Mouse (Mus musculus): ENCODE measurements around the gene Grm3. TPM values are rescaled to one million over a fixed set of nuclear protein-coding genes. Genes with fewer than 3 reads are reported as not detected.

The Grm3 gene
- polyA plus RNA-seq, 1 experiment = not detected

DNA sequence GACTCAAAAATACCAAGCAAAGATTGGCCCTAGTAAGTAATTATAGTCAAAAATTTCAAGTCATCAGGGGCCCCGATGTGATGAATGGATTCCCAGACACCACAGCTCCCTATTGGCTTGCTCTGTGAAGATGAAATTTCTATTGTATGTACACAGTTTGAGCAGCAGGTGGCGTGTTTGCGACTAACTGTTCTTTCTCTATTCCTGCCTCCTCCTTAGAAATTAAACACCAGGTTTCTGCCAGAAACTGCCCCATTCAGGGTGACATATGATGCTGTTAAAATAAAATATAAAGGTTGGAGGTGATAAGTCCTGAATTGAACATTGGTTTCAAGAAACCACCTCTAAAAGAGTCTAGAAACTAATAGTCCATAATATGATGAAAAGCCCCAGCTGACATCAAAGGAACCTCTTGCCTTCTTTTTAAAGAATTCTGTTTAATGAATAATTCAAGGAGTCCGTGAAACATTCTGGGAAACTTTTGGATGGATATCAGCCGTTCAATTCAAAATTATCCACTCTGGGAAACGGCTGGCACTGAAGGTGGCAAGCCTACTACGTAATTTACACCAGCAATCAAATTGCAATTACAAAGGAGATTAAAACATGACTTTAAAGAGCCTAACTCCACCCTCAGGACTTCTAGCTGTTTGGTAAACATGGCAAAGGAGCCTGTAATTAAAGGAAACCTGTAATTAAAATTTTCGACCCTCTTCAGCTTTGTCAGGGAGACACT is 184.0 kb downstream of the Grm3 start:
- TF ChIP-seq CTCF (IDR thresholded peaks at IDR 0.05; ENCODE audit: borderline replicate concordance, insufficient read depth, low read length) (no peak), POLR2A (IDR thresholded peaks at IDR 0.05; ENCODE audit: low read depth, low read length) (no peak)
- H3K4me1 ChIP-seq (ENCODE audit: control insufficient read depth, insufficient read depth, low read length) = no peaks in the 10 kb centered on the region
- H3K4me3 ChIP-seq (ENCODE audit: insufficient read depth, low read length) = no peak overlapping the region
- no peak overlapping the region for H3K27ac ChIP-seq (ENCODE audit: insufficient read depth, low read length)

DNA sequence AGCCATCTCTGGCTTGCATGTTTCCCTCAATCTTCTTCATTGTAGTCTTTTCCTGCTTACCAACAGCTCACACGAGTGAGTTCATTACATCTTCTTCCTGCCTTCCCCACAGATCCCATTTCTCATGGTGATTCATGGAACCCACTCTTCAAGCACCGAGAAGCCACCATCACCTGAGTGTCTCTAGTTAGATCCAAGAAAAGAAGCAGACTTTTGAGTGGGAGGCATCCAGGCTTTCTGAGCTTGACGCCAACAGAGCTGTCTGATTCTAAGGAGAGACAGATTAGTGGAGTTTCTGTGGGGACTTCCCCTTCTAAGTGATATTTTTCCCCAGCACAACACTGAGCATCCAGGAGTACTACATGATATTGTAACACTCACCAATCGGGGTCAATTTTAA is 199.5 kb downstream of the Grm3 start:
- Histone ChIP-seq H3K4me3 (ENCODE audit: insufficient read depth, low read length) (no peak overlapping the region), H3K27ac (ENCODE audit: insufficient read depth, low read length) (no peak overlapping the region)
- TF ChIP-seq POLR2A (IDR thresholded peaks at IDR 0.05; ENCODE audit: low read depth, low read length) (no peak), CTCF (IDR thresholded peaks at IDR 0.05; ENCODE audit: borderline replicate concordance, insufficient read depth, low read length) (no peak)

DNA sequence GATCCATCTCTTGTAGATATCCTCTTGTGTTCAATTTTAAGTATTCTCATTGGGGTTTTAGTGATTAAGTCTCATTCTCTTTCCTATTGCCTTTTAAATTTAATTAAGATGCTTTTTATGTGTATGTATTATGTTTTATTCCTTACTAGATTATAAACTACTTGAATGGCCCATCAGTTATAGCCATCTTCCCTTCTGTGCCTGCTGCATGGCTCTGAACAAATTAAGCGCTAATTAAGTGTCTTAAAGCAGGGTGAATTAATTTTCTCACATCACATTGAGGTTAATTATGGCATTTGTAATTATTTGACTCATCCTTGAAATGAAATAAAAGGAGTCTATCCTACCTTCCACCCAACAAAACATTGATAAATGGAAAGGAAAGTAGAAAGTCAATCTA is 213.9 kb downstream of the Grm3 start:
- H3K27ac ChIP-seq (ENCODE audit: insufficient read depth, low read length) = no peak overlapping the region
- no peak for TF ChIP-seq POLR2A (IDR thresholded peaks at IDR 0.05; ENCODE audit: low read depth, low read length)
- TF ChIP-seq CTCF (IDR thresholded peaks at IDR 0.05; ENCODE audit: borderline replicate concordance, insufficient read depth, low read length) = no peak

More for the DNA sequence above, 199.5 kb downstream of the Grm3 start:
- no peaks in the 10 kb centered on the region for H3K4me1 ChIP-seq (ENCODE audit: control insufficient read depth, insufficient read depth, low read length)

DNA sequence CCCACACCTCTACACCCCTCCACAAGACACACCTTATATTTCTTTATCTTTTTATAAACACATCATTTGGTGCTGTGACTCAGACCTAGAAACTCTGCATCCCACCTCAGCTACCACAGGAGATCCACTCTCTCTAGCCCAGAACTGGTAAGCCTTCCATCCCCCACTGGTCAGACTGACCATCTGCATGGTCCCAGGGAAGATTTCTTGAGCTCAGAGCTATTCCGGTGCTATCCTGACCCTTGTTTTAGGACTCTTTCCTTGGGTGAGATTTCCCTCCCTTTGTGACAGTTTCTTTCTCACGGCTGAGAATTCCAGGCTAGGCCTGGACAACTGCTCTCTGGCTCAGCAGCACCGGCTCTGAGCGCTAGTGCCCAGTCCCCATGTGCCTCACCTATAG is 227.7 kb downstream of the Grm3 start:
- Histone ChIP-seq H3K4me3 (ENCODE audit: insufficient read depth, low read length) (no peak overlapping the region), H3K27ac (ENCODE audit: insufficient read depth, low read length) (no peak overlapping the region), H3K4me1 (ENCODE audit: control insufficient read depth, insufficient read depth, low read length) (no peaks in the 10 kb centered on the region)
- TF ChIP-seq CTCF (IDR thresholded peaks at IDR 0.05; ENCODE audit: borderline replicate concordance, insufficient read depth, low read length) (no peak), POLR2A (IDR thresholded peaks at IDR 0.05; ENCODE audit: low read depth, low read length) (no peak)

More for the DNA sequence above, 213.9 kb downstream of the Grm3 start:
- Histone ChIP-seq H3K4me3 (ENCODE audit: insufficient read depth, low read length) (no peak overlapping the region), H3K4me1 (ENCODE audit: control insufficient read depth, insufficient read depth, low read length) (no peaks in the 10 kb centered on the region)

DNA sequence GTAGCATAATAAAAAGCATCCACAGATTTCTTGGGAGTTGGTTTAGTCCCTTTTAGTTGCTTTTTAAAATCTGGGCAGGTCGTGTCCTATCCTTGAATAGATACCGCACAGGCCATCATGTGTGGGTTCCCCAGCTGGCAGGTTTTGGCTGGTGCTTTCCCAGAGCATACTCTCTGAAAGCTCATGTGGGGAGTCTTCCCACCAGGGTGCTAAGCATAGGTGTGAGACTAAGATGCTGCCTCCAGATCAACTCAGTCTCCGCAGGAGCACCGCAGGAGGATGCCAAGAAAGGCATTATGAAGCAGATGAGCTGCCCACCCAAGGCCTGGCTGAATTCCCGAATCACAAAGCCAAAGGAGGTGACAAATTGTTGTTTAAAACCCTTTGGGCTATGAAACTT is 229.5 kb downstream of the Grm3 start:
- Histone ChIP-seq H3K4me3 (ENCODE audit: insufficient read depth, low read length) (no peak overlapping the region), H3K27ac (ENCODE audit: insufficient read depth, low read length) (no peak overlapping the region), H3K4me1 (ENCODE audit: control insufficient read depth, insufficient read depth, low read length) (no peaks in the 10 kb centered on the region)
- TF ChIP-seq POLR2A (IDR thresholded peaks at IDR 0.05; ENCODE audit: low read depth, low read length) = no peak
- no peak for TF ChIP-seq CTCF (IDR thresholded peaks at IDR 0.05; ENCODE audit: borderline replicate concordance, insufficient read depth, low read length)

DNA sequence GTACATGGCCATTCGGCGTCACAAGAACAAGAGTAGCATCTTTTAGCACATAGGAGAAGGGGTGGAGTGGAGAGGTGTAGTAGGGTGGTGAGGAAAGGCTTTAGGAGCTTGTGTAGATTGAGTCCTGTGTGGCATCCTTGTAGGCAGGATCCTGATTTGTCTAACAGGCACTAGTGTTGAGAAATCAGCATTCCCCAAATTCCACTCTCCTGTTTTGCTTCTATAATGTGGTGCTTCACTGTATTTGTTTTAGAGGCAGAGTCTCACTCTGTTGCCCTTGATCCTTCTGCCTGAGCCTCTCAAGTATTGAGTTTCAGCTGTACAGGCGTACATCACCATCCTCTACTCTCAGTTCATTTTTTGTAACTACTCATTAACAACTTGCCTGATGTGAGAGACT is 247.4 kb downstream of the Grm3 start:
- no peak for TF ChIP-seq POLR2A (IDR thresholded peaks at IDR 0.05; ENCODE audit: low read depth, low read length)
- TF ChIP-seq CTCF (IDR thresholded peaks at IDR 0.05; ENCODE audit: borderline replicate concordance, insufficient read depth, low read length) = no peak
- Histone ChIP-seq H3K4me3 (ENCODE audit: insufficient read depth, low read length) (no peak overlapping the region), H3K27ac (ENCODE audit: insufficient read depth, low read length) (no peak overlapping the region), H3K4me1 (ENCODE audit: control insufficient read depth, insufficient read depth, low read length) (no peaks in the 10 kb centered on the region)

DNA sequence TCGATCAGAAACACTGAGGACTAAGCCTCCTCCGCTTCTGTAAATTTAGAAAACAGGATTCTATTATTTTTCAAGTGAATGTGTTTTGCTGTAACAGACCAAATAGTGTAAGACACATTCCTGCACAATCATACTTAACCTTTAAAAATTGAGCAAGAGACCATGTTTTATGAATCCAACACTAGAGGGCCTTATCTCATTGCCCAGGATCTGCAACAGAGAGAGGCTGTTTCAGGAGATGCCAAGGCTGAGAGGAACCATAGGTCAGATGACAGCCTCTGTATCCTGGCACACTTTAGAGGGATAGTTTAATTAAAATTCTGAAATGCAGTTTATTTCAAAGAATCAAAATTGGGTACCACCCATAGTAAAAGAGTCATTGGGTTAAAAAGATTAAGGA is 271.7 kb downstream of the Grm3 start:
- Histone ChIP-seq H3K4me1 (ENCODE audit: control insufficient read depth, insufficient read depth, low read length) (no peaks in the 10 kb centered on the region), H3K4me3 (ENCODE audit: insufficient read depth, low read length) (no peak overlapping the region), H3K27ac (ENCODE audit: insufficient read depth, low read length) (no peak overlapping the region)
- TF ChIP-seq CTCF (IDR thresholded peaks at IDR 0.05; ENCODE audit: borderline replicate concordance, insufficient read depth, low read length) (no peak), POLR2A (IDR thresholded peaks at IDR 0.05; ENCODE audit: low read depth, low read length) (no peak)

DNA sequence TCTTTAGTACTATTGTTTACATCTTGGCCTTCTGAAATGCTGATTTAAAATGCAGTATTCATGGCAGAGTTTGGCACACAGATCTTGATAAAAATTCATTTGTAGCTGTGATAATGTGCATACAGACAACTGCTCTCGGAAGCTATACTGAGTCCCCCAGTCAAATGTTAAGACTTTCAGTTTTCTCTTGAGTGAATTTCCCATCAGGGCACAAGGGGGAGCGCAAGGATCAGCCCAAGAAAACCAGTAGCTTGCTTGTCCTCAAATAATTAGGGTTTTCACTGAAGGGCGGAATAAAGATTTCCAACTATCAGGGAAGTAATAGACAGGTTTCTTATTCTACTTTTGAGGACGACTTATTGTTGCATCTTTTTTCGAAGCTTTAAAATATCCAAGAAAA is 275.4 kb downstream of the Grm3 start:
- TF ChIP-seq CTCF (IDR thresholded peaks at IDR 0.05; ENCODE audit: borderline replicate concordance, insufficient read depth, low read length) (no peak), POLR2A (IDR thresholded peaks at IDR 0.05; ENCODE audit: low read depth, low read length) (no peak)

DNA sequence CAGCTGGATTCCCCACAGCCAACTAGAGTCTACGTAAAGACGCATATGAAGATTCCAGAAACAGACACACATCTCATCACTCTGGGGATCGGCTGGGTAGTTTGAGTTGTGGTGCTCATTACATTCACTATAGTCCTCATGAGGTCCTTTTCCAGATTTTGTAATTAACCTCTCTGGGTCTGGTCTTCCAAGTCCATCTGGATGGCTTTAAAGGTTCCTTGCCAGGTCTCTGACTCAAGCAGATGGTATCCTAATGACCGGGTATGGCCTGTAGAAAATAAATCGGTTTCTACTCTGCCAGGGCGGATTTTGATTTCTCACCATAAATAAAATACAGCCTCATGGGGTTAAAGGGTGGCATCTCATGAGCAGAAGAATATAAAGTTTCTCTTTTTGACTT is 276.0 kb downstream of the Grm3 start:
- Histone ChIP-seq H3K4me1 (ENCODE audit: control insufficient read depth, insufficient read depth, low read length) (no peaks in the 10 kb centered on the region), H3K4me3 (ENCODE audit: insufficient read depth, low read length) (no peak overlapping the region), H3K27ac (ENCODE audit: insufficient read depth, low read length) (no peak overlapping the region)
- TF ChIP-seq CTCF (IDR thresholded peaks at IDR 0.05; ENCODE audit: borderline replicate concordance, insufficient read depth, low read length) = no peak
- TF ChIP-seq POLR2A (IDR thresholded peaks at IDR 0.05; ENCODE audit: low read depth, low read length) = no peak

More for the DNA sequence above, 275.4 kb downstream of the Grm3 start:
- no peak overlapping the region for H3K27ac ChIP-seq (ENCODE audit: insufficient read depth, low read length)
- H3K4me3 ChIP-seq (ENCODE audit: insufficient read depth, low read length) = no peak overlapping the region
- no peaks in the 10 kb centered on the region for H3K4me1 ChIP-seq (ENCODE audit: control insufficient read depth, insufficient read depth, low read length)

DNA sequence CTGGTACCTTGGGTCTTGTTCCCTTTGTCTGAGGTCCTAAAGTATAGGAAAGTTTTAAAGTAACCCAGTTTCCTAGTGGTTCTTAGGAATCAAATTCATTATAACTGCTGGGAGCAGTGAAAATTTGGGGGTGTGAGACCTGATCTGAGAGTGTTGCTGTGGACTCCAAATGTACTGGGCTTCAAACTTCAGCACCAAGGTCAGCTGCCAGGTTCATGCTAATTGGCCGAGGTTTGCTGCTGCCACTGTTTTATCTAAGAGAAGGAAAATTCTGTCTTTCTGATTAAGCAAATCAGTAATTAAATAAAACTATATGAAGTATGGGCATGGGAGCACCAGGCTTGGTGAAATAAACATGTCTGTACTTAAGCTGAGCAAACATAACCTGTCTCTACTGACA is 278.8 kb downstream of the Grm3 start:
- no peak overlapping the region for H3K4me3 ChIP-seq (ENCODE audit: insufficient read depth, low read length)
- no peak overlapping the region for H3K27ac ChIP-seq (ENCODE audit: insufficient read depth, low read length)
- TF ChIP-seq CTCF (IDR thresholded peaks at IDR 0.05; ENCODE audit: borderline replicate concordance, insufficient read depth, low read length) (no peak), POLR2A (IDR thresholded peaks at IDR 0.05; ENCODE audit: low read depth, low read length) (no peak)
- no peaks in the 10 kb centered on the region for H3K4me1 ChIP-seq (ENCODE audit: control insufficient read depth, insufficient read depth, low read length)
